Mouse (Mus musculus) kidney, embryonic 16.5 days (tissue): Measurements from ENCODE around the gene Cdc42bpg. TPM values are rescaled to one million over a fixed set of nuclear protein-coding genes. Genes with fewer than 3 reads are reported as not detected.
A peak's percentile ranks its signal among the peaks of the same experiment; 100 is the strongest.

ENCODE experiments used
- ATAC-seq: fragments of 200-750 bp; cut with Nextera tagmentation; 2 replicates; pipeline ENCODE4 v1.8.0; 2017; ENCODE audit warnings: moderate TSS enrichment; ENCODE audit not compliant: low FRiP score, low TSS enrichment
- H3K27ac ChIP-seq: fragments of 300-500 bp; sonication (generic); 2 replicates; pipeline ENCODE4 v1.5.1; 2014; ENCODE audit warnings: low read length
- H3K27me3 ChIP-seq: fragments of 300-500 bp; sonication (generic); 2 replicates; pipeline ENCODE4 v1.6.1; 2014; ENCODE audit warnings: low read length, control low read depth, mixed read lengths; ENCODE audit not compliant: insufficient read depth
- H3K36me3 ChIP-seq: fragments of 300-500 bp; sonication (generic); 2 replicates; pipeline ENCODE4 v1.6.1; 2014; ENCODE audit warnings: low read length, control low read depth, mixed read lengths; ENCODE audit not compliant: insufficient read depth
- H3K4me1 ChIP-seq: fragments of 300-500 bp; sonication (generic); 2 replicates; pipeline ENCODE4 v1.6.1; 2014; ENCODE audit warnings: low read length, control low read depth, mixed read lengths; ENCODE audit not compliant: insufficient read depth
- H3K4me2 ChIP-seq: fragments of 300-500 bp; sonication (generic); replicated peaks from 2 replicates; pipeline ENCODE4 v1.6.1; 2014; ENCODE audit warnings: low read depth, low read length
- H3K4me3 ChIP-seq: fragments of 300-500 bp; sonication (generic); 2 replicates; pipeline ENCODE4 v1.5.1; 2014; ENCODE audit warnings: mild to moderate bottlenecking, low read length
- H3K9ac ChIP-seq: fragments of 300-500 bp; sonication (generic); replicated peaks from 2 replicates; pipeline ENCODE4 v1.6.1; 2014; ENCODE audit warnings: low read length
- H3K9me3 ChIP-seq: fragments of 300-500 bp; sonication (generic); 2 replicates; pipeline ENCODE4 v1.6.1; 2016; ENCODE audit warnings: low read length, control low read depth
- WGBS: fragments of 180-500 bp; shearing (Covaris S2); extraction: QIAGEN DNeasy Blood & Tissue Kit; methylation state at CpG from one replicate; pipeline ENCODE4 v1.1.7; 2014; 5-methylcytosine and 5-hydroxymethylcytosine counted together
- microRNA counts: library from miRNA; unstranded; fragments of <30 nt; microRNA quantifications from one replicate; lab custom pipeline; 2016
- microRNA-seq: library from miRNA; unstranded; fragments of <30 nt; microRNA quantifications from one replicate; pipeline ENCODE4, GENCODE M21; 2016
- polyA plus RNA-seq: library from polyadenylated mRNA; unstranded; fragments of >200 nt; fragmentation: Nextera tagmentation; extraction: Ambion mirVana; gene quantifications from 2 replicates; pipeline ENCODE4 v1.2.1, GENCODE M21; 2015

Gene Cdc42bpg
- polyA plus RNA-seq, 1 experiment from 2014 or later, result 1.5 TPM

DNA sequence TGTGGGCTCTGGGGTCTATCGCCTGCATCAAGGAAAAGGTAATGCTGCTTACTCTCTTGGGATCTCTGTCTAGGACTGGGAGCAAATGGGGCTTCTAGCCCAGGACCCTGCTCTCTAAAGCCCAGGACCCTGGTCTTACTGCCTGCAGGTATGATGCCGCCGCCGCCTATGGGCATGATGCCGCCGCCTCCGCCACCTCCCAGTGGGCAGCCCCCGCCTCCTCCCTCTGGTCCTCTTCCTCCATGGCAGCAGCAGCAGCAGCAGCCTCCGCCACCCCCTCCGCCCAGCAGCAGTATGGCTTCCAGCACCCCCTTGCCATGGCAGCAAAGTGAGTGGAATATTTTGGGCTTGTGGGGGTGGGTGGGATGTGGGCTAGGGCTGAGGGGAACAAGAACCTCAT lies 68.3 kb downstream of the Cdc42bpg start:
- Histone ChIP-seq H3K27me3 (no peaks in the 10 kb centered on the region), H3K4me2 (no peak overlapping the region), H3K4me3 (no peak overlapping the region), H3K27ac (no peak overlapping the region), H3K9ac (no peak overlapping the region), H3K36me3 (peaks cover 82% of the 10 kb centered on the region), H3K4me1 (no peaks in the 10 kb centered on the region), H3K9me3 (no peaks in the 10 kb centered on the region)
- 96% methylated on average over 9 of the region's 10 CpGs for WGBS
- ATAC-seq, result 0 out of 2 replicates have a peak, but pooled peaks have one; percentile 5

MicroRNAs encoded within 50 kb of the gene (microRNA counts, 519-probe panel; counts per million panel counts)
- microRNA mmu-miR-192 (lab: Ali Mortazavi, UCI), result 2,832 counts per million, percentile 68 among the panel's probes with 10 or more counts

Small RNAs within 50 kb of the gene (microRNA-seq; reads per million reads assigned to microRNA genes)
- gene Mir192 (186 reads per million, percentile 63 among the genes with 10 or more reads in this experiment), gene Mir194-2 (116 reads per million, percentile 56 among the genes with 10 or more reads in this experiment), gene Mir6989 (not detected)

Other genes with a start within 250 kb of the Cdc42bpg start
- 83.2 and 87.2 TPM in 2 replicates for gene Mrpl49, start 248.7 kb upstream of the Cdc42bpg start, polyA plus RNA-seq
- gene Fau, start 248.6 kb upstream of the Cdc42bpg start, polyA plus RNA-seq, result 644 and 690 TPM in 2 replicates
- 35.4 and 37.7 TPM in 2 replicates for gene Znhit2, start 245.3 kb upstream of the Cdc42bpg start, polyA plus RNA-seq
- gene Tm7sf2, start 238.1 kb upstream of the Cdc42bpg start, polyA plus RNA-seq, result 22.8 and 28.6 TPM in 2 replicates
- 85.7 and 90.6 TPM in 2 replicates for gene Vps51, start 229.2 kb upstream of the Cdc42bpg start, polyA plus RNA-seq
- not detected in 2 replicates for gene Tmem262, start 226.4 kb upstream of the Cdc42bpg start, polyA plus RNA-seq
- 1.0 and 2.5 TPM in 2 replicates for gene Gm28374, start 224.2 kb upstream of the Cdc42bpg start, polyA plus RNA-seq
- 77.1 and 78.9 TPM in 2 replicates for gene Zfpl1, start 221.5 kb upstream of the Cdc42bpg start, polyA plus RNA-seq
- 43.6 and 45.2 TPM in 2 replicates for gene Cdca5, start 221.5 kb upstream of the Cdc42bpg start, polyA plus RNA-seq
- gene AC131692.1, start 212.0 kb upstream of the Cdc42bpg start, polyA plus RNA-seq, result 0.28 and 0.35 TPM in 2 replicates
- 0.40 and 0.47 TPM in 2 replicates for gene Naaladl1, start 200.7 kb upstream of the Cdc42bpg start, polyA plus RNA-seq
- 42.3 and 43.7 TPM in 2 replicates for gene Sac3d1, start 187.8 kb upstream of the Cdc42bpg start, polyA plus RNA-seq
- gene Snx15, start 178.2 kb upstream of the Cdc42bpg start, polyA plus RNA-seq, result 33.3 and 36.2 TPM in 2 replicates
- 0.47 and 0.84 TPM in 2 replicates for gene Batf2, start 165.5 kb upstream of the Cdc42bpg start, polyA plus RNA-seq
- gene Arl2, start 164.9 kb upstream of the Cdc42bpg start, polyA plus RNA-seq, result 111 and 113 TPM in 2 replicates
- not detected in 2 replicates for gene Majin, start 122.1 kb upstream of the Cdc42bpg start, polyA plus RNA-seq
- 0.73 and 1.4 TPM in 2 replicates for gene Gpha2, start 80.1 kb upstream of the Cdc42bpg start, polyA plus RNA-seq
- gene Ppp2r5b, start 70.6 kb upstream of the Cdc42bpg start, polyA plus RNA-seq, result 27.5 and 31.0 TPM in 2 replicates
- 12.1 and 13.1 TPM in 2 replicates for gene Atg2a, start 64.8 kb upstream of the Cdc42bpg start, polyA plus RNA-seq
- gene Ehd1, start 29.7 kb upstream of the Cdc42bpg start, polyA plus RNA-seq, result 84.2 and 89.5 TPM in 2 replicates
- 93.0 and 96.2 TPM in 2 replicates for gene Men1, start 28.5 kb downstream of the Cdc42bpg start, polyA plus RNA-seq
- 25.9 and 28.7 TPM in 2 replicates for gene Map4k2, start 34.7 kb downstream of the Cdc42bpg start, polyA plus RNA-seq
- gene Sf1, start 57.2 kb downstream of the Cdc42bpg start, polyA plus RNA-seq, result 132 and 150 TPM in 2 replicates
- gene Pygm, start 77.9 kb downstream of the Cdc42bpg start, polyA plus RNA-seq, result 36.2 and 38.3 TPM in 2 replicates
- 105 and 121 TPM in 2 replicates for gene Rasgrp2, start 92.9 kb downstream of the Cdc42bpg start, polyA plus RNA-seq
- 6.0 and 6.2 TPM in 2 replicates for gene Nrxn2, start 112.3 kb downstream of the Cdc42bpg start, polyA plus RNA-seq
- 27.4 and 27.7 TPM in 2 replicates for gene Slc22a12, start 236.6 kb downstream of the Cdc42bpg start, polyA plus RNA-seq